Mouse (Mus musculus) heart, adult 2 months (tissue): ENCODE results near the gene Mxi1.

Experiments
- CTCF ChIP-seq: fragments of 200-600 bp; IDR thresholded peaks from 2 replicates; pipeline ENCODE4 v1.8.1; 2022; ENCODE audit warnings: antibody characterized with exemption, mild to moderate bottlenecking, moderate library complexity
- POLR2A ChIP-seq: fragments of 200-500 bp; IDR thresholded peaks from 2 replicates; pipeline ENCODE4 v1.6.1; 2011; ENCODE audit warnings: mild to moderate bottlenecking, low read depth, low read length, control low read depth; ENCODE audit not compliant: insufficient read depth

GRCm38 (mm10) chr19:53419834-53420233 is 109.5 kb downstream of the Mxi1 start:
- peak; percentile 81 for TF ChIP-seq CTCF
- TF ChIP-seq POLR2A = no peak
